Mouse (Mus musculus): ENCODE measurements around the gene Gna15. TPM values are rescaled to one million over a fixed set of nuclear protein-coding genes. Genes with fewer than 3 reads are reported as not detected.

Gna15 gene
- polyA plus RNA-seq, 1 experiment, result not detected

- no peak for TF ChIP-seq MAX (IDR thresholded peaks at IDR 0.05; ENCODE audit: low read depth)
- no peak for TF ChIP-seq MYOD1 (IDR thresholded peaks at IDR 0.05; ENCODE audit: control insufficient read depth in 1 of 3, insufficient read length in 2 of 3, low read depth in 2 of 3)
- TF ChIP-seq MYOG (IDR thresholded peaks at IDR 0.05; ENCODE audit: control insufficient read depth in 1 of 3, insufficient read depth in 1 of 3, insufficient read length in 2 of 3, low read depth in 2 of 3), result no peak
- no peak for TF ChIP-seq REST (IDR thresholded peaks at IDR 0.05; ENCODE audit: insufficient read depth, insufficient read length)
- TF ChIP-seq E2F4 (IDR thresholded peaks at IDR 0.05; ENCODE audit: insufficient read depth), result no peak
- no peak for TF ChIP-seq CEBPB (IDR thresholded peaks at IDR 0.05; ENCODE audit: insufficient read depth, poor library complexity, severe bottlenecking)
- no peak for TF ChIP-seq SRF (IDR thresholded peaks at IDR 0.05; ENCODE audit: control insufficient read depth, insufficient read length, low read depth)
- no peak for TF ChIP-seq POLR2A (IDR thresholded peaks at IDR 0.05; ENCODE audit: insufficient read length, low read depth)
- no peak for TF ChIP-seq TCF12 (IDR thresholded peaks at IDR 0.05; ENCODE audit: insufficient read depth, poor library complexity, severe bottlenecking)
- TF ChIP-seq POLR2AphosphoS2 (IDR thresholded peaks at IDR 0.05; ENCODE audit: insufficient read length, low read depth), result no peak
- TF ChIP-seq USF1 (IDR thresholded peaks at IDR 0.05; ENCODE audit: low read depth), result no peak
- no peak for TF ChIP-seq TCF3 (IDR thresholded peaks at IDR 0.05; ENCODE audit: insufficient read length, low read depth)
- H3K4me2 ChIP-seq (ENCODE audit: low read depth), result no peak overlapping the region
Observed at GRCm38 (mm10) chr10:81461673-81462414, 62.2 kb downstream of the Gna15 start.

GRCm38 (mm10) chr10:81460951-81461350 lies 63.1 kb downstream of the Gna15 start:
- no peak overlapping the region for H3K4me2 ChIP-seq (ENCODE audit: low read depth)
- H3K4me3 ChIP-seq, result no peak overlapping the region
- H3ac ChIP-seq (ENCODE audit: control insufficient read depth, insufficient read length), result no peak overlapping the region
- no peaks in the 10 kb centered on the region for H3K36me3 ChIP-seq (ENCODE audit: control insufficient read depth, insufficient read depth)
- TF ChIP-seq USF1 (IDR thresholded peaks at IDR 0.05; ENCODE audit: low read depth) (no peak), POLR2A (IDR thresholded peaks at IDR 0.05; ENCODE audit: insufficient read length, low read depth) (no peak)
- no peaks in the 10 kb centered on the region for H3K27me3 ChIP-seq (ENCODE audit: control insufficient read depth, insufficient read depth, insufficient read length)
- H3K79me2 ChIP-seq (ENCODE audit: control insufficient read depth, insufficient read depth), result no peaks in the 10 kb centered on the region

More at GRCm38 (mm10) chr10:81461673-81462414, 62.2 kb downstream of the Gna15 start:
- no peak overlapping the region for H3ac ChIP-seq (ENCODE audit: control insufficient read depth, insufficient read length)
- no peak overlapping the region for H3K4me3 ChIP-seq
- no peaks in the 10 kb centered on the region for H3K36me3 ChIP-seq (ENCODE audit: control insufficient read depth, insufficient read depth)
- no peaks in the 10 kb centered on the region for H3K79me2 ChIP-seq (ENCODE audit: control insufficient read depth, insufficient read depth)
- H3K27me3 ChIP-seq (ENCODE audit: control insufficient read depth, insufficient read depth, insufficient read length), result peaks cover 6% of the 10 kb centered on the region

GRCm38 (mm10) chr10:81460471-81460870 lies 63.6 kb downstream of the Gna15 start:
- H3K27me3 ChIP-seq (ENCODE audit: control insufficient read depth, insufficient read depth, insufficient read length), result no peaks in the 10 kb centered on the region
- TF ChIP-seq SRF (IDR thresholded peaks at IDR 0.05; ENCODE audit: control insufficient read depth, insufficient read length, low read depth) (no peak), TCF12 (IDR thresholded peaks at IDR 0.05; ENCODE audit: insufficient read depth, poor library complexity, severe bottlenecking) (no peak), MYOG (IDR thresholded peaks at IDR 0.05; ENCODE audit: control insufficient read depth in 1 of 3, insufficient read depth in 1 of 3, insufficient read length in 2 of 3, low read depth in 2 of 3) (no peak), POLR2AphosphoS2 (IDR thresholded peaks at IDR 0.05; ENCODE audit: insufficient read length, low read depth) (no peak), USF1 (IDR thresholded peaks at IDR 0.05; ENCODE audit: low read depth) (no peak), E2F4 (IDR thresholded peaks at IDR 0.05; ENCODE audit: insufficient read depth) (no peak), CEBPB (IDR thresholded peaks at IDR 0.05; ENCODE audit: insufficient read depth, poor library complexity, severe bottlenecking) (no peak), MAX (IDR thresholded peaks at IDR 0.05; ENCODE audit: low read depth) (no peak), REST (IDR thresholded peaks at IDR 0.05; ENCODE audit: insufficient read depth, insufficient read length) (no peak), TCF3 (IDR thresholded peaks at IDR 0.05; ENCODE audit: insufficient read length, low read depth) (no peak)
- no peaks in the 10 kb centered on the region for H3K36me3 ChIP-seq (ENCODE audit: control insufficient read depth, insufficient read depth)
- H3K4me3 ChIP-seq, result no peak overlapping the region
- no peak overlapping the region for H3K4me2 ChIP-seq (ENCODE audit: low read depth)
- no peaks in the 10 kb centered on the region for H3K79me2 ChIP-seq (ENCODE audit: control insufficient read depth, insufficient read depth)
- H3ac ChIP-seq (ENCODE audit: control insufficient read depth, insufficient read length), result no peak overlapping the region

- H3K4me3 ChIP-seq, result no peak overlapping the region
- no peaks in the 10 kb centered on the region for H3K79me2 ChIP-seq (ENCODE audit: control insufficient read depth, insufficient read depth)
- H3K27me3 ChIP-seq (ENCODE audit: control insufficient read depth, insufficient read depth, insufficient read length), result no peaks in the 10 kb centered on the region
- TF ChIP-seq POLR2AphosphoS2 (IDR thresholded peaks at IDR 0.05; ENCODE audit: insufficient read length, low read depth), result no peak
- TF ChIP-seq E2F4 (IDR thresholded peaks at IDR 0.05; ENCODE audit: insufficient read depth), result no peak
- TF ChIP-seq CEBPB (IDR thresholded peaks at IDR 0.05; ENCODE audit: insufficient read depth, poor library complexity, severe bottlenecking), result no peak
- TF ChIP-seq POLR2A (IDR thresholded peaks at IDR 0.05; ENCODE audit: insufficient read length, low read depth), result no peak
- no peak for TF ChIP-seq MYOD1 (IDR thresholded peaks at IDR 0.05; ENCODE audit: control insufficient read depth in 1 of 3, insufficient read length in 2 of 3, low read depth in 2 of 3)
- TF ChIP-seq TCF3 (IDR thresholded peaks at IDR 0.05; ENCODE audit: insufficient read length, low read depth), result no peak
- no peak for TF ChIP-seq USF1 (IDR thresholded peaks at IDR 0.05; ENCODE audit: low read depth)
- no peak for TF ChIP-seq MYOG (IDR thresholded peaks at IDR 0.05; ENCODE audit: control insufficient read depth in 1 of 3, insufficient read depth in 1 of 3, insufficient read length in 2 of 3, low read depth in 2 of 3)
- TF ChIP-seq REST (IDR thresholded peaks at IDR 0.05; ENCODE audit: insufficient read depth, insufficient read length), result no peak
- H3ac ChIP-seq (ENCODE audit: control insufficient read depth, insufficient read length), result no peak overlapping the region
- H3K36me3 ChIP-seq (ENCODE audit: control insufficient read depth, insufficient read depth), result no peaks in the 10 kb centered on the region
- no peak overlapping the region for H3K4me2 ChIP-seq (ENCODE audit: low read depth)
Observed at GRCm38 (mm10) chr10:81459399-81459798, 64.6 kb downstream of the Gna15 start.

GRCm38 (mm10) chr10:81458267-81458666 lies 65.8 kb downstream of the Gna15 start:
- Histone ChIP-seq H3K27me3 (ENCODE audit: control insufficient read depth, insufficient read depth, insufficient read length) (no peaks in the 10 kb centered on the region), H3K36me3 (ENCODE audit: control insufficient read depth, insufficient read depth) (no peaks in the 10 kb centered on the region), H3K79me2 (ENCODE audit: control insufficient read depth, insufficient read depth) (no peaks in the 10 kb centered on the region), H3ac (ENCODE audit: control insufficient read depth, insufficient read length) (no peak overlapping the region), H3K4me2 (ENCODE audit: low read depth) (no peak overlapping the region), H3K4me3 (no peak overlapping the region)
- TF ChIP-seq SRF (IDR thresholded peaks at IDR 0.05; ENCODE audit: control insufficient read depth, insufficient read length, low read depth) (no peak), TCF12 (IDR thresholded peaks at IDR 0.05; ENCODE audit: insufficient read depth, poor library complexity, severe bottlenecking) (no peak), TCF3 (IDR thresholded peaks at IDR 0.05; ENCODE audit: insufficient read length, low read depth) (no peak), MYOD1 (IDR thresholded peaks at IDR 0.05; ENCODE audit: control insufficient read depth in 1 of 3, insufficient read length in 2 of 3, low read depth in 2 of 3) (no peak), REST (IDR thresholded peaks at IDR 0.05; ENCODE audit: insufficient read depth, insufficient read length) (no peak), USF1 (IDR thresholded peaks at IDR 0.05; ENCODE audit: low read depth) (no peak), MYOG (IDR thresholded peaks at IDR 0.05; ENCODE audit: control insufficient read depth in 1 of 3, insufficient read depth in 1 of 3, insufficient read length in 2 of 3, low read depth in 2 of 3) (no peak), POLR2AphosphoS2 (IDR thresholded peaks at IDR 0.05; ENCODE audit: insufficient read length, low read depth) (no peak), POLR2A (IDR thresholded peaks at IDR 0.05; ENCODE audit: insufficient read length, low read depth) (no peak), MAX (IDR thresholded peaks at IDR 0.05; ENCODE audit: low read depth) (no peak), E2F4 (IDR thresholded peaks at IDR 0.05; ENCODE audit: insufficient read depth) (no peak), CEBPB (IDR thresholded peaks at IDR 0.05; ENCODE audit: insufficient read depth, poor library complexity, severe bottlenecking) (no peak)

Data from myocyte (in vitro differentiated cells).